In genomic region chr14:122981831-122982485, GRCm38 (mm10) we compare ENCODE assay signal across 8 mouse cellular contexts. TPM values are rescaled to one million over a fixed set of nuclear protein-coding genes. Genes with fewer than 3 reads are reported as not detected.
DNase-seq lines count a peak whose midpoint lies in the region; ATAC-seq lines count a peak whose summit lies in the region.

No protein-coding gene starts in this region.

- H3K4me1 ChIP-seq in liver, embryonic 11.5 days (replicated peaks; ENCODE audit: control insufficient read depth, insufficient read depth, low read length): no peaks in the 10 kb centered on the region; the same call in 1 of the 2 replicates
- H3K4me1 ChIP-seq in embryonic facial prominence, embryonic 12.5 days: peaks cover 21% of the 10 kb centered on the region
- peaks cover 6% of the 10 kb centered on the region; the same call in 1 of the 2 replicates for H3K4me1 ChIP-seq in limb, embryonic 11.5 days (ENCODE audit: control insufficient read depth, insufficient read depth, low read length)

- no peak for DNase-seq in liver, embryonic 11.5 days (ENCODE audit: low spot score)
- no peak for DNase-seq in liver
- no peak for DNase-seq in limb, embryonic 11.5 days (ENCODE audit: low spot score)
- peak; percentile 37 for DNase-seq in retina, postnatal 1 day
- no peak for DNase-seq in thymus, postnatal 4 days
- no peak for DNase-seq in frontal cortex, postnatal 10 days (ENCODE audit: low spot score in 2 of 2)
- no peak for DNase-seq in spleen, postnatal 4 days (ENCODE audit: low spot score in 2 of 2)

- no peak for ATAC-seq in liver, embryonic 11.5 days (replicated peaks; ENCODE audit: low FRiP score)
- ATAC-seq in embryonic facial prominence, embryonic 12.5 days (ENCODE audit: insufficient number of reproducible peaks, insufficient read depth, low FRiP score, low TSS enrichment): no peak
- ATAC-seq in limb, embryonic 11.5 days (ENCODE audit: insufficient number of reproducible peaks, low FRiP score, low TSS enrichment, low read depth): no peak

- peak overlapping the region; percentile 96 for H3K4me2 ChIP-seq in liver, embryonic 11.5 days
- peak overlapping the region; percentile 81 for H3K4me2 ChIP-seq in embryonic facial prominence, embryonic 12.5 days (replicated peaks)
- H3K4me2 ChIP-seq in limb, embryonic 11.5 days (ENCODE audit: low read depth, severe bottlenecking): peak overlapping the region; percentile 87

- no peaks in the 10 kb centered on the region; the same call in 1 of the 2 replicates for H3K27me3 ChIP-seq in liver, embryonic 11.5 days (replicated peaks; ENCODE audit: control insufficient read depth, insufficient read depth, low read length)
- H3K27me3 ChIP-seq in embryonic facial prominence, embryonic 12.5 days: no peaks in the 10 kb centered on the region
- H3K27me3 ChIP-seq in limb, embryonic 11.5 days (ENCODE audit: control insufficient read depth, insufficient read depth, low read length): no peaks in the 10 kb centered on the region

- no peaks in the 10 kb centered on the region for H3K9me3 ChIP-seq in liver, embryonic 11.5 days (ENCODE audit: control insufficient read depth, low read length)
- no peaks in the 10 kb centered on the region for H3K9me3 ChIP-seq in embryonic facial prominence, embryonic 12.5 days
- H3K9me3 ChIP-seq in limb, embryonic 11.5 days (ENCODE audit: control insufficient read depth, low read length): no peaks in the 10 kb centered on the region

- peak overlapping the region; percentile 74 for H3K9ac ChIP-seq in liver, embryonic 11.5 days (ENCODE audit: low read depth, low read length)
- H3K9ac ChIP-seq in embryonic facial prominence, embryonic 12.5 days: peak overlapping the region; percentile 88
- peak overlapping the region; percentile 93 for H3K9ac ChIP-seq in limb, embryonic 11.5 days (ENCODE audit: low read length)

- H3K4me3 ChIP-seq in liver, embryonic 11.5 days (ENCODE audit: low read depth, low read length): peak overlapping the region; percentile 67
- peak overlapping the region; percentile 81 for H3K4me3 ChIP-seq in embryonic facial prominence, embryonic 12.5 days
- H3K4me3 ChIP-seq in limb, embryonic 11.5 days (ENCODE audit: low read depth, low read length): peak overlapping the region; percentile 89

- H3K27ac ChIP-seq in liver, embryonic 11.5 days (ENCODE audit: low read depth, low read length): no peak overlapping the region
- peak overlapping the region; percentile 96; the same call in 1 of the 2 replicates for H3K27ac ChIP-seq in embryonic facial prominence, embryonic 12.5 days
- no peak overlapping the region for H3K27ac ChIP-seq in limb, embryonic 11.5 days (replicated peaks; ENCODE audit: low read depth, low read length)

- WGBS in liver, embryonic 11.5 days: 52% methylated on average over 8 of the region's 8 CpGs
- 32% methylated on average over 8 of the region's 8 CpGs for WGBS in embryonic facial prominence, embryonic 12.5 days
- 47% methylated on average over 8 of the region's 8 CpGs for WGBS in limb, embryonic 11.5 days

- H3K36me3 ChIP-seq in liver, embryonic 11.5 days (ENCODE audit: control insufficient read depth, insufficient read depth, low read length): no peaks in the 10 kb centered on the region
- H3K36me3 ChIP-seq in embryonic facial prominence, embryonic 12.5 days: 0 out of 2 replicates have a peak, but pooled peaks cover 6% of the 10 kb centered on the region
- H3K36me3 ChIP-seq in limb, embryonic 11.5 days (ENCODE audit: control insufficient read depth, insufficient read depth, low read length): no peaks in the 10 kb centered on the region

RNA-seq across cellular contexts. Expression of gene Tmtc4, which starts 1.9 kb away (rescaled TPM):
- 8.3 and 9.8 TPM in 2 replicates for polyA plus RNA-seq in liver, embryonic 11.5 days (2014; fragmentation: Nextera tagmentation; extraction: Ambion mirVana)
- 38.6 and 43.5 TPM in 2 replicates for polyA plus RNA-seq in embryonic facial prominence, embryonic 12.5 days (2016; fragmentation: Nextera tagmentation; extraction: Ambion mirVana)
- 31.7 and 36.3 TPM in 2 replicates for polyA plus RNA-seq in limb, embryonic 11.5 days (2014; fragmentation: Nextera tagmentation; extraction: Ambion mirVana)
